Comparison of ENCODE assay signal across 10 mouse cellular contexts in the genomic region with DNA sequence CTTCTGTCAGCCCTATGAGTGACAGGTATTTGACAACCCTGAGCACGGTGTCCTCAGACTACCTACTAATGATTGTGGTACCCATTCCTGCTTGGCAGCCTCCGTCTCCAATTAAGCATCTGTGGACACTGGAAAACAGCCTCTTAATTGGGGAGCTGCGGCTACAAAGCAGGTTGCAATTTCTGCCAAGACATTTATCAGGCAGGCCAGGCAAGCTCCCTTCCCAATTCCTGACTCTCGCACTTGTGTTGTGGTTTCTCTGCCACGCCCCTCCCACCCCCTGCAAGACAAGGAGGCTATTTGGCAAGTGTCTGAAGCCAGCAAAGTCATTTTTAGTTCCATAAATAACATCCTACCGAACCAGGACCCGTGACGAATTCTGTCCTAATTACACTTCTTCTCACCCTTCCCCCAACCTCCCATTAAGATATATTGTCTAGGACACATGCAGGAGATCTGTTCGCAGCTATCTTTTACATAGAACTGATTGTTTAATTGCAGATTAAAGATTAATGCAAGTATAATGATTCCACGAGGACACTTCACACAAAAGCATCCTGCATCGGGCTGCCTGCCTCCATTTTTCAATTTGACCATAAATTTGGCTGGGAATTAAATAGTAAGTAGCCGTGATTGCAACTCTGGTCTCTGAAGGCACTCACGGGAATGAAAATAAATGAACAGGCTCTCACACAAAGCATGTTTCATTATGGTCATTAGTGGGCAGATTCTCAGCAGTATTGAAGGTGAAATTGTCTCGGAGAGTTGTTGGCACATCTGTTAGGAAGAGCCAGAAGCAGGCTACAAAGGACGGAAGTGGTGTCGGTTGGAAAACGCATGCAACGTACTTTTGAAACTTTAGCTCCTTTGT.
DNase-seq lines count a peak whose midpoint lies in the region; ATAC-seq and TF ChIP-seq lines count a peak whose summit lies in the region.
"Had no signal": no experiment of that assay in that cellular context is flagged by ENCODE, and none has a peak within 500 bp of the region (broad histone marks: within the 10 kb centered on the region; RNA-seq: fewer than 3 reads in every experiment).

No protein-coding gene starts in this region.

- no peaks in the 10 kb centered on the region for H3K9me3 ChIP-seq in forebrain, embryonic 15.5 days
- H3K9me3 ChIP-seq in midbrain, embryonic 16.5 days (replicated peaks; ENCODE audit: control insufficient read depth, low read length, poor library complexity, severe bottlenecking): no peaks in the 10 kb centered on the region
- H3K9me3 ChIP-seq: liver, embryonic 15.5 days had no signal

- WGBS in forebrain, embryonic 15.5 days: 17% methylated on average over 18 of the region's 18 CpGs
- 56% methylated on average over 18 of the region's 18 CpGs for WGBS in midbrain, embryonic 16.5 days

- 0 out of 2 replicates have a peak overlapping the region, but pooled peaks have one; percentile 4 for H3K9ac ChIP-seq in forebrain, embryonic 15.5 days (replicated peaks)
- H3K9ac ChIP-seq in midbrain, embryonic 16.5 days (ENCODE audit: low read depth, low read length): no peak overlapping the region
- H3K9ac ChIP-seq: liver, embryonic 15.5 days had no signal

- intact Hi-C loops in heart, postnatal 14 days (cut with DNase I): no loop called here

- peak; percentile 85 for ATAC-seq in forebrain, embryonic 15.5 days (replicated peaks)
- ATAC-seq in midbrain, embryonic 16.5 days: no peak

- peak; percentile 14 to 60 for DNase-seq in layer of hippocampus, adult 2 months (ENCODE audit: low spot score in 2 of 2)
- DNase-seq in layer of hippocampus, postnatal 25 days (ENCODE audit: extremely low spot score in 1 of 2, low spot score in 1 of 2): no peak
- DNase-seq in heart, postnatal 14 days: peak; percentile 8 to 14
- no peak for DNase-seq in thymus, postnatal 14 days
- no peak for DNase-seq in adrenal gland, postnatal 4 days (ENCODE audit: low spot score in 2 of 2)
- no peak for DNase-seq in spleen, postnatal 14 days (ENCODE audit: low spot score in 2 of 2)
- DNase-seq: gastrocnemius, postnatal 36 days had no signal

- no peaks in the 10 kb centered on the region for H3K27me3 ChIP-seq in forebrain, embryonic 15.5 days
- no peaks in the 10 kb centered on the region for H3K27me3 ChIP-seq in midbrain, embryonic 16.5 days (ENCODE audit: control insufficient read depth, insufficient read depth, low read depth, low read length)
- H3K27me3 ChIP-seq: liver, embryonic 15.5 days had no signal

- peak overlapping the region; percentile 27 for H3K4me2 ChIP-seq in forebrain, embryonic 15.5 days (replicated peaks)
- H3K4me2 ChIP-seq in midbrain, embryonic 16.5 days (ENCODE audit: low read length): peak overlapping the region; percentile 19
- H3K4me2 ChIP-seq: liver, embryonic 15.5 days had no signal

- H3K36me3 ChIP-seq in forebrain, embryonic 15.5 days: no peaks in the 10 kb centered on the region
- H3K36me3 ChIP-seq in midbrain, embryonic 16.5 days (ENCODE audit: control insufficient read depth, insufficient read depth, low read length): no peaks in the 10 kb centered on the region
- H3K36me3 ChIP-seq: liver, embryonic 15.5 days had no signal

- H3K4me1 ChIP-seq in forebrain, embryonic 15.5 days: peaks cover 13% of the 10 kb centered on the region
- 0 out of 2 replicates have a peak, but pooled peaks cover 4% of the 10 kb centered on the region for H3K4me1 ChIP-seq in midbrain, embryonic 16.5 days (ENCODE audit: control insufficient read depth, insufficient read depth, low read length)
- H3K4me1 ChIP-seq: liver, embryonic 15.5 days had no signal

- TF ChIP-seq CTCF in layer of hippocampus, adult 2 months (conservative IDR thresholded peaks at IDR 0.05): no peak

- H3K4me3 ChIP-seq in layer of hippocampus, adult 2 months: peak overlapping the region; percentile 28
- H3K4me3 ChIP-seq in forebrain, embryonic 15.5 days: no peak overlapping the region
- H3K4me3 ChIP-seq in midbrain, embryonic 16.5 days (ENCODE audit: low read depth, low read length): no peak overlapping the region
- H3K4me3 ChIP-seq: liver, embryonic 15.5 days had no signal

- no peak overlapping the region for H3K27ac ChIP-seq in layer of hippocampus, adult 2 months
- H3K27ac ChIP-seq in forebrain, embryonic 15.5 days (replicated peaks): 0 out of 2 replicates have a peak overlapping the region, but pooled peaks have one; percentile 23
- H3K27ac ChIP-seq in midbrain, embryonic 16.5 days (ENCODE audit: low read length): no peak overlapping the region
- H3K27ac ChIP-seq: liver, embryonic 15.5 days had no signal

Comparison
In these comparisons a context has a peak if more than half of its experiments do, and no peak if none do; other contexts are left out.
1. DNase-seq: peak in layer of hippocampus, adult 2 months (2 of 2) and heart, postnatal 14 days (2 of 2); none in layer of hippocampus, postnatal 25 days (0 of 2), thymus, postnatal 14 days (single experiment), adrenal gland, postnatal 4 days (0 of 2) and spleen, postnatal 14 days (0 of 2).